Mouse (Mus musculus) kidney, postnatal 0 days (tissue): ENCODE data around the gene Flrt1. TPM values are rescaled to one million over a fixed set of nuclear protein-coding genes. Genes with fewer than 3 reads are reported as not detected.
A peak's percentile ranks its signal among the peaks of the same experiment; 100 is the strongest.

Experiments
- ATAC-seq: fragments of 200-750 bp; cut with Nextera tagmentation; replicated peaks from 2 replicates; pipeline ENCODE4 v1.8.0; 2017; ENCODE audit warnings: low read depth, moderate number of reproducible peaks, moderate TSS enrichment, moderate library complexity; ENCODE audit not compliant: low FRiP score
- DNase-seq: peaks from one replicate; pipeline ENCODE4 v3.0.0-alpha.2; 2016; ENCODE audit warnings: low spot score
- H3K27ac ChIP-seq: fragments of 300-500 bp; sonication (generic); 2 replicates; pipeline ENCODE4 v1.5.1; 2014; ENCODE audit warnings: mild to moderate bottlenecking
- H3K27me3 ChIP-seq: fragments of 300-500 bp; sonication (generic); 2 replicates; pipeline ENCODE4 v1.6.1; 2014; ENCODE audit warnings: low read length, mixed read lengths; ENCODE audit not compliant: insufficient read depth
- H3K36me3 ChIP-seq: fragments of 300-500 bp; sonication (generic); 2 replicates; pipeline ENCODE4 v1.6.1; 2014; ENCODE audit warnings: low read length, mixed read lengths; ENCODE audit not compliant: insufficient read depth
- H3K4me1 ChIP-seq: fragments of 300-500 bp; sonication (generic); replicated peaks from 2 replicates; pipeline ENCODE4 v1.6.1; 2014; ENCODE audit warnings: antibody characterized with exemption, low read length, mixed read lengths; ENCODE audit not compliant: insufficient read depth
- H3K4me2 ChIP-seq: fragments of 300-500 bp; sonication (generic); 2 replicates; pipeline ENCODE4 v1.6.1; 2014; ENCODE audit warnings: mild to moderate bottlenecking, low read length, moderate library complexity, mixed read lengths
- H3K4me3 ChIP-seq: fragments of 300-500 bp; sonication (generic); replicated peaks from 2 replicates; pipeline ENCODE4 v1.5.1; 2014; ENCODE audit warnings: low read depth, low read length
- H3K9ac ChIP-seq: fragments of 300-500 bp; sonication (generic); 2 replicates; pipeline ENCODE4 v1.6.1; 2014; ENCODE audit warnings: low read depth, low read length
- H3K9me3 ChIP-seq: fragments of 300-500 bp; sonication (generic); replicated peaks from 2 replicates; pipeline ENCODE4 v1.6.1; 2016; ENCODE audit warnings: low read length, inconsistent platforms, mixed read lengths
- CTCF ChIP-seq: IDR thresholded peaks from 2 replicates; pipeline ENCODE4 v1.5.1; 2016; ENCODE audit warnings: antibody characterized with exemption, low read depth, mild to moderate bottlenecking, moderate library complexity
- WGBS: fragments of 180-500 bp; shearing (Covaris S2); extraction: QIAGEN DNeasy Blood & Tissue Kit; methylation state at CpG from one replicate; pipeline ENCODE4 v1.1.7; 2014; 5-methylcytosine and 5-hydroxymethylcytosine counted together
- polyA plus RNA-seq: library from polyadenylated mRNA; unstranded; fragments of >200 nt; fragmentation: Nextera tagmentation; extraction: Ambion mirVana; gene quantifications from 2 replicates; pipeline ENCODE4 v1.2.1, GENCODE M21; 2015

The Flrt1 gene
- polyA plus RNA-seq, 1 experiment from 2014 or later = 4.8 TPM

DNA sequence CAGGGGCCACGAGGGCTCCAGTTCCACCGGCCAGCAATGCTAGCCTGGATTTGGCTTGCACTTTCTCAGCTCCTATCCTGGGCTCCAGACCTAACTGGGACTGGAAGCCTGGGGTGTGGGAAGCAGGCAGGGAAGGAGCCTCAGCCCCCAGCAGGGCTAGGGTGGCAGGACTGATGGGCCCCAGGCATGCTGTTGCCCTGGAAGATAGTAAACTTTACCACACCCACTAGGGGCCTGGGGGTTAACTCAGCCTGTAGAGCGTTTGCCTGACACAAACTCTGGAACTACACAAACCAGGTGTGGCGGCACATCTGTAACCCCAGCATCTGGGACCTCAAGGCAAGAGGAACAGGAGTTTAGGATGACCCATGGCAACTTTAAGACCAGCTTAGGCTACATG lies 11.6 kb upstream of the Flrt1 start:
- Histone ChIP-seq H3K9ac (no peak overlapping the region), H3K27me3 (no peaks in the 10 kb centered on the region), H3K9me3 (no peaks in the 10 kb centered on the region), H3K4me2 (no peak overlapping the region), H3K4me1 (peaks cover 26% of the 10 kb centered on the region), H3K27ac (no peak overlapping the region), H3K4me3 (no peak overlapping the region), H3K36me3 (no peaks in the 10 kb centered on the region)
- DNase-seq (no peak), ATAC-seq (no peak)
- WGBS = 40% methylated on average over 4 of the region's 4 CpGs
- no peak for TF ChIP-seq CTCF

DNA sequence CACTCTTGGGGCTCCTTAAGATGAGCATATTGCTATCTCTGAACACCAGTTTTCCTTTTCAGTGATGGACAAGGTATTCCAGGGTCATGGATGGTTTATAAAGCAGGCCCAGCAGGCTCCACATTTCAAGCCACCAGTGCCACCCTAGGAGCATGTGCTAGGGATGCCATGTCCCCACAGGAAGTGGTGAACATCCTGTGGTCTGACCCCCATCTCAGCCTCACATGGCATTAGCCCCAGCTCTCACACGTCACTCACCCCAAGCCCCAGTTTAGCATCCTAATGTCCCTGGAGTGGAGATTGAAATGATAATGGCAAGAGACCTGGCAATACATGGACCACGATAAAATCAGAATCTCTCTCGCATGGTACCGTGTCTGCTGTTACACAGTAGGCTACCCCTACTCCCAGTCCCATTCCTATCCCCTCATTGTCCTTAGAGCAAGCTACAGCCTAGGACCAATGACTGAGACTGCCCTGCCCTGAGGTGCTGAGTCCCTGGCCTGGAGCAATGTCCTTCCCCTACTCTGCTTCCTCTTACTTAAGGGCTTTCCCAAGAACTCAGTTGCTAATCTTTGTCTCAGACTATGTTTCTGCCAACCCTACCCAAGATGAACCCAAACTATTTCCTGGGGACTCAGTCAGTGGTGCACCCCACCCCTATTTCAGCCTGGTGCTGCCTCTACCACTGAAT lies 10.7 kb upstream of the Flrt1 start:
- WGBS = 74% methylated on average over 4 of the region's 4 CpGs
- DNase-seq (no peak), ATAC-seq (no peak)
- no peak overlapping the region for H3K9ac ChIP-seq
- no peak overlapping the region for H3K4me3 ChIP-seq
- H3K4me1 ChIP-seq = peaks cover 25% of the 10 kb centered on the region
- no peaks in the 10 kb centered on the region for H3K27me3 ChIP-seq
- H3K27ac ChIP-seq = no peak overlapping the region
- TF ChIP-seq CTCF = no peak
- no peaks in the 10 kb centered on the region for H3K9me3 ChIP-seq
- no peaks in the 10 kb centered on the region for H3K36me3 ChIP-seq
- H3K4me2 ChIP-seq = no peak overlapping the region

DNA sequence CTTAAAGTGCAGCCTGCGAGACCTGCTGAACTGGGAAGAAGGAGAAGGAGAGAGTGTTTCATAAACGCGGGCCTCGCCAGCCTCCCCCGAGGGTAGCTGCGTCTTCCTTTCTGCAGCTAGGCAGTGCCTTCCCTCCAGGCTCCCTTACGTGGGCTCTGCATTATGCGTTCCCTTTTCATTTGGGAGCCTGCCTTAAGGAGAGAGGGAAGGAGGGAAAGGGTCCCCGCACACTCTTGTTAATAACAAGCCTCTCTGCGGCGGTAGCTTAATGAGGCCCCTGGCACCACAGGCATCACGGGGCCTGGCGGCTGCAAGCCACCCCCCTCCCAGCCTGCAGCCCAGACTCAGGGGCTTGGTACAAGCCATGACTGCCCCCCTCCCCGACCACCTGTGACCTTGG lies 8.0 kb upstream of the Flrt1 start:
- no peak for DNase-seq
- ATAC-seq = no peak
- Histone ChIP-seq H3K36me3 (no peaks in the 10 kb centered on the region), H3K9ac (0 out of 2 replicates have a peak overlapping the region, but pooled peaks have one; percentile 18), H3K4me1 (peaks cover 32% of the 10 kb centered on the region), H3K9me3 (no peaks in the 10 kb centered on the region), H3K4me3 (no peak overlapping the region), H3K27ac (peak overlapping the region; percentile 39), H3K27me3 (no peaks in the 10 kb centered on the region), H3K4me2 (no peak overlapping the region)
- TF ChIP-seq CTCF = no peak
- 28% methylated on average over 14 of the region's 14 CpGs for WGBS

DNA sequence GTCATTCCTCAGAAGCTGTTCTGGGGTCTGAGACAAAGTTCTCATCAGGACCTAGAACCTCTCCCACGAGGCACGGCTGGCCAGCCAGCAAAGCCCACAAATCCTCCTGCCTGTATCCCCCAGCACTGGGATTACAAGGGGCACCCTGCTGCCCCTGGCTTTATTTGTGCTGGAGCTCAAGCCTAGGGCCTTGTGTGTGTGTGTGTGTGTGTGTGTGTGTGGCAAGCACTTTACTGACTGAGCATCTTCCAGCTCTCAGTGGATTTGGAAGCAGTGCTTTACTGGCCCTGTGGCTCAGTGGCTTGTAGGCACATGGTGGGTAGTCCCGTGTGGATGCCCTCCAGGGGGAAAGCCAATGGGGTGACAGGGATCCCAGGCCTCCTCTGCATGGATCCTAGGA lies 7.1 kb upstream of the Flrt1 start:
- H3K4me3 ChIP-seq = no peak overlapping the region
- no peak for ATAC-seq
- TF ChIP-seq CTCF = no peak
- WGBS = 40% methylated on average over 3 of the region's 3 CpGs
- H3K27ac ChIP-seq = no peak overlapping the region
- H3K27me3 ChIP-seq = no peaks in the 10 kb centered on the region
- no peak overlapping the region for H3K9ac ChIP-seq
- H3K36me3 ChIP-seq = no peaks in the 10 kb centered on the region
- peaks cover 32% of the 10 kb centered on the region for H3K4me1 ChIP-seq
- H3K9me3 ChIP-seq = no peaks in the 10 kb centered on the region
- no peak overlapping the region for H3K4me2 ChIP-seq
- no peak for DNase-seq

DNA sequence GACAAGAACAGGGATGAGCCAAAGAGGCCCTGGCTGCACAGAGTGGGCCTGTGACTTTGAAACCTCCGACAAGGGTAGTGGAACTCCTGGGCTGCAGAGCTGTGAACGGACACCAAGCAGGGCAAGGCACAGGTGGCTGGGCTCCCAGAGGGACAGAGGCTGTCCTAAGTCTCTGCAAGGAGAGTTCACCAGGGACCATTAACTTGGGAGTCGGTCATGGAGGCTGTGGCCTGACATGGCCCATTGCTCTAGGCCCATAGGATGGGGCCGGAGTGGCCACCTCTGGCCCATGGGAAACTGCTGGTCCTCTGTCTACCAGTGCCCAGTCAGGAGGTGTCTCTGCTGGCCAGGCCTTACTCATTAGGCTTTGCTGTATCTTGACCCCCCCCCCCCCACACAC lies 6.2 kb upstream of the Flrt1 start:
- no peak for DNase-seq

DNA sequence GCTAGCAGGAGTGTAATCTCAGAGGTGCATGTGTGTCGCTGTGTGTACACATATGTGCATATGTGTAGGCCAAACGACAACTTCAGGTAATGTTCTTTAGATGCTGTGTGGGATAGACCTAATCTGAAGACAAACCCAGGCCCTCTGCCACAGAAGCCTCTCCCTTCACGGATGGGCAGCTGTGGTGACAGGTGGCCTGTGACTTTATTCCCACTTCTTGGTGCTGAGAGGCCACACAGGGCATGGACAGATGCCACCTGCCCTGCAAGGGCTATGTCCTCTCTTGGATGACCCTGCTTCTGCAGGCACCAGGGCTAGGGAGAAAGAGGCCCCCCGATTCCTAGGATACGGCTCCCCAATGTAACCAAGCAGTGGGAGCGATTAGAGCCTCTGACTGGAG lies 5.8 kb upstream of the Flrt1 start:
- TF ChIP-seq CTCF = no peak
- DNase-seq = no peak
- Histone ChIP-seq H3K27ac (no peak overlapping the region), H3K9me3 (no peaks in the 10 kb centered on the region), H3K4me2 (no peak overlapping the region), H3K4me3 (no peak overlapping the region), H3K4me1 (peaks cover 27% of the 10 kb centered on the region), H3K36me3 (no peaks in the 10 kb centered on the region), H3K9ac (no peak overlapping the region), H3K27me3 (no peaks in the 10 kb centered on the region)
- no peak for ATAC-seq
- WGBS = 71% methylated on average over 6 of the region's 6 CpGs

More for the DNA sequence above, 6.2 kb upstream of the Flrt1 start:
- WGBS = 57% methylated on average over 4 of the region's 4 CpGs
- Histone ChIP-seq H3K27me3 (no peaks in the 10 kb centered on the region), H3K9me3 (no peaks in the 10 kb centered on the region), H3K4me3 (no peak overlapping the region), H3K4me2 (no peak overlapping the region), H3K36me3 (no peaks in the 10 kb centered on the region), H3K9ac (no peak overlapping the region), H3K4me1 (peaks cover 31% of the 10 kb centered on the region), H3K27ac (no peak overlapping the region)
- TF ChIP-seq CTCF = no peak
- no peak; the same call in 1 of the 2 replicates for ATAC-seq

DNA sequence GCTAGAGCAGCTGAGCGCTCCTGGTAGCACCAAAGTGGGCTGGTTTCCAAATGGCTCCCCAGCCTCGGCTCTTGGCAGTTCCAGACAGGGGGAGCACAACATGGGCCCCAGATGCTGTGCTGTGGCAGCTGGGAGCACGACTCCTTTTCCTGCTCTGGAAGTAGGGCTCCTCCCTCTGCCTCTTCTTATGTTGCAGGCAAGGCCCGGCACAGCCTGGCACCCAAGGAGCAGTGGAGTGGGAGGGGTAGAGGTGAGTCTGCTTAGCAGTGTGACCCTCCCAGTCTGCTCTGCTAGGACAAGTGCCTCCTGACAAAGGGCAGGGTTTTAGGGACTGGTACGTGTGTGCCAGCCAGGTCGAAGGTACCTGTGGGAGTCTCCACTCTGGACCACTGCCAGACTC lies 5.3 kb upstream of the Flrt1 start:
- no peak overlapping the region for H3K9ac ChIP-seq
- no peak overlapping the region for H3K4me2 ChIP-seq
- DNase-seq (no peak), ATAC-seq (no peak)
- H3K4me3 ChIP-seq = no peak overlapping the region
- H3K27me3 ChIP-seq = no peaks in the 10 kb centered on the region
- no peak overlapping the region for H3K27ac ChIP-seq
- TF ChIP-seq CTCF = no peak
- no peaks in the 10 kb centered on the region for H3K9me3 ChIP-seq
- 38% methylated on average over 6 of the region's 6 CpGs for WGBS
- peaks cover 30% of the 10 kb centered on the region for H3K4me1 ChIP-seq
- no peaks in the 10 kb centered on the region for H3K36me3 ChIP-seq
